Mouse (Mus musculus): ENCODE results near the gene Anln. TPM values are rescaled to one million over a fixed set of nuclear protein-coding genes. Genes with fewer than 3 reads are reported as not detected.
A peak's percentile ranks its signal among the peaks of the same experiment; 100 is the strongest.

The Anln gene
- 40.9 and 45.8 TPM in 2 replicates for polyA plus RNA-seq (2014; fragmentation: Nextera tagmentation; extraction: Ambion mirVana)

DNA sequence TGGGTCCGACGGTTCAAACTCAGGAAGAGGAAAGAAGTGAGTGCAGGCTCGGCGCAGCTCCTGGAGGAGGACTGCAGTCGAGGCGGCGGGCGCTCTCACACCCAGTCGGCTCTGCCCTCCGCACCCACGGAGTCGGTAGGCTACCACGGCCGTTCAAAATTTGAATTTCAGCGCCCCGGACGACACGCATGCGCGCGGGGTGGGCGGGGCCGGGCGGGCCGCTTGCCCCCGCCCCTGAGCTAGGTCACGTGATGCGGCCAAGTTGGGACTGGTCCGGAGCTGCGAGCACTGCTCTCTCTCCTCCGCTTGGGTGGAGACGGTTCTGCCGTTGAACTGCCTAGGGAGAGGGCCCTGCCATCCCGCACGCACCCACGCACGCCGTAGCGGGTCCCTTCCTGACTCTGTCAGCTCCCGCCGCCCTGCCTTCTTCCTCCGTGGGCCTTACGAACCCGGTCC lies at the start of gene Anln:
Gene Anln, minus strand, starts transcription at position 168 of the 456 bp plus-strand sequence.
- DNase-seq (ENCODE audit: low spot score, missing footprints) (peak; percentile 100), ATAC-seq (ENCODE audit: low FRiP score) (peak; percentile 97)
- H3K4me1 ChIP-seq (ENCODE audit: control insufficient read depth, insufficient read depth, low read length), result peaks cover 9% of the 10 kb centered on the region
- H3K27ac ChIP-seq (ENCODE audit: low read depth, low read length), result peak within 1 kb of the TSS; percentile 85
- 0% methylated on average over 43 of the region's 44 CpGs for WGBS
- H3K27me3 ChIP-seq (ENCODE audit: control insufficient read depth, insufficient read depth, low read length), result no peaks in the 10 kb centered on the region
- peak within 1 kb of the TSS; percentile 71 for H3K4me2 ChIP-seq
- H3K9me3 ChIP-seq (ENCODE audit: control insufficient read depth, low read length), result no peaks in the 10 kb centered on the region
- H3K9ac ChIP-seq (ENCODE audit: low read length), result peak within 1 kb of the TSS; percentile 90
- H3K4me3 ChIP-seq (ENCODE audit: low read depth, low read length), result peak within 1 kb of the TSS; percentile 74
- H3K36me3 ChIP-seq (ENCODE audit: control insufficient read depth, insufficient read depth, low read length), result no peaks in the 10 kb centered on the region

GRCm38 (mm10) chr9:22434101-22434500 lies 45.1 kb upstream of the Anln start:
- H3K4me1 ChIP-seq (ENCODE audit: control insufficient read depth, insufficient read depth, low read length), result no peaks in the 10 kb centered on the region
- H3K36me3 ChIP-seq (ENCODE audit: control insufficient read depth, insufficient read depth, low read length), result no peaks in the 10 kb centered on the region
- no peaks in the 10 kb centered on the region for H3K9me3 ChIP-seq (ENCODE audit: control insufficient read depth, low read length)
- no peaks in the 10 kb centered on the region for H3K27me3 ChIP-seq (ENCODE audit: control insufficient read depth, insufficient read depth, low read length)
- DNase-seq (ENCODE audit: low spot score, missing footprints), result no peak
- WGBS, result 92% methylated on average over 2 of the region's 2 CpGs
- no peak overlapping the region for H3K4me2 ChIP-seq
- no peak overlapping the region for H3K4me3 ChIP-seq (ENCODE audit: low read depth, low read length)
- no peak overlapping the region for H3K27ac ChIP-seq (ENCODE audit: low read depth, low read length)
- H3K9ac ChIP-seq (ENCODE audit: low read length), result no peak overlapping the region
- ATAC-seq (ENCODE audit: low FRiP score), result no peak

GRCm38 (mm10) chr9:22433221-22433620 lies 44.2 kb upstream of the Anln start:
- H3K4me3 ChIP-seq (ENCODE audit: low read depth, low read length), result no peak overlapping the region
- no peak overlapping the region for H3K4me2 ChIP-seq
- no peak for DNase-seq (ENCODE audit: low spot score, missing footprints)
- no peak overlapping the region for H3K27ac ChIP-seq (ENCODE audit: low read depth, low read length)
- no peaks in the 10 kb centered on the region for H3K4me1 ChIP-seq (ENCODE audit: control insufficient read depth, insufficient read depth, low read length)
- ATAC-seq (ENCODE audit: low FRiP score), result no peak
- no peaks in the 10 kb centered on the region for H3K9me3 ChIP-seq (ENCODE audit: control insufficient read depth, low read length)
- H3K9ac ChIP-seq (ENCODE audit: low read length), result no peak overlapping the region
- H3K27me3 ChIP-seq (ENCODE audit: control insufficient read depth, insufficient read depth, low read length), result no peaks in the 10 kb centered on the region
- WGBS, result 76% methylated on average over 2 of the region's 2 CpGs
- H3K36me3 ChIP-seq (ENCODE audit: control insufficient read depth, insufficient read depth, low read length), result no peaks in the 10 kb centered on the region

DNA sequence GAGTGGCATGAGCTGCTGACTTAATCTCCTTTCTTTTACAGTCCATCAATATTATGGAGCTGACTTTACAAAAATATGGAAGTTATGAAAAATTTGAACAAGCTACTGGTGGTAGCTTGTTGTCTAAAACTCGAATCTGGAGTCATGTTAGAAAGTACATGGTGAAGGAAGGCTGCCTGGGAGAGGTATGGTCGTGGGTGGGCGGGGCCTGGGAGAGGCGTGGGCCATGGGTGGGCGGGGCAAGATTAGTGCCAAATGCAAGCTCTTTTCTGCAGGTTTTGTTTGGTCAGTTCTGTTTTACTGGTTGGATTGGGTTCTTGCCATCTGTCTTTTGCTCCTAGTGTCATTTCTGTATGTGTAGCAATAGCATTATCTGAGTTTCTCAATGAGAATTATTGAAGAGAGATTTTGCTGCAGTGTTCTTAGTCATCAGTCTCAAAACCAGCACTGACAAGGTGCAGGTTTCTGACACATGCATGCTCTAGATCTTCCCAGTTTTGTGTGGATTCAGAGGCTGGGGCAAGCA lies 41.4 kb upstream of the Anln start:
- no peak overlapping the region for H3K4me2 ChIP-seq
- 36% methylated on average over 5 of the region's 5 CpGs for WGBS
- DNase-seq (ENCODE audit: low spot score, missing footprints), result no peak

GRCm38 (mm10) chr9:22429533-22430241 lies 40.7 kb upstream of the Anln start:
- WGBS, result 61% methylated on average over 15 of the region's 15 CpGs
- H3K27me3 ChIP-seq (ENCODE audit: control insufficient read depth, insufficient read depth, low read length), result no peaks in the 10 kb centered on the region
- no peak for DNase-seq (ENCODE audit: low spot score, missing footprints)

More for the DNA sequence above, 41.4 kb upstream of the Anln start:
- H3K9me3 ChIP-seq (ENCODE audit: control insufficient read depth, low read length), result no peaks in the 10 kb centered on the region
- H3K27ac ChIP-seq (ENCODE audit: low read depth, low read length), result no peak overlapping the region
- no peak overlapping the region for H3K4me3 ChIP-seq (ENCODE audit: low read depth, low read length)
- no peak for ATAC-seq (ENCODE audit: low FRiP score)
- 0 out of 2 replicates have a peak, but pooled peaks cover 3% of the 10 kb centered on the region for H3K4me1 ChIP-seq (ENCODE audit: control insufficient read depth, insufficient read depth, low read length)
- no peak overlapping the region for H3K9ac ChIP-seq (ENCODE audit: low read length)
- no peaks in the 10 kb centered on the region for H3K36me3 ChIP-seq (ENCODE audit: control insufficient read depth, insufficient read depth, low read length)
- no peaks in the 10 kb centered on the region for H3K27me3 ChIP-seq (ENCODE audit: control insufficient read depth, insufficient read depth, low read length)

DNA sequence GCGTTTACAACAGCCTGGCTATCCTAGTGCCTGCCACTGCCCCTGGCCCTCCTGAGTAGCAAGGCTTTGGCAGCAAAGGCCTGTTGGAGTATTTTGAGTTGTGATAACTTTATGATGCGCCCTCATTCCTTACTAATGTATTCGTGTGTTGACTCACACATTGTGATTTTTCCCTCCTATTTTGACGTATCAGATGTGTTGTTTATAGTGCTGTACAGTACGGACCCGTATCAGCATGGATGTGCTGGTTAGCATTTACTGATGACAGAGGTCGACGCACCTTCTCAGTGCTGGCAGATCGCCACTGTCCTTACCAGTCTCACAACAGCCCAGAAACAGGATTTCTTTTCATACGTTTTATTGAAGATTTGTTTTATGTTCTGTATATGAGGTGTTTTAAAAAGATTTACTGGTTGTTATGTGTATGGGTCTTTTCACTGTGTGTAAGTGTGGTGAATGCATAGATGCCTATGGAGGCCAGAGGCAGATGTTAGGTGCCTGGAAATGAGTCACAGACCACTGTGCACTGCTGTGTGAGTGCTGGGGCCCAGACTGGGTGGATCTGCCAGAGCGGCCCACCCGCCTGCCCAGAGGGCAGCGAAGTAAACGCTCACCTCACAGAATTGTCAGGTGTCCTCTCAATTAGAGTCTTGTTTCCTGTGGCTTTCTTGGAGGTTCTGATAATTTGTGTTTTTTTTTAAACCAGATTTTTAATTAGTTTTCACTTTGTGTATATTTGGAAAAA lies 39.9 kb upstream of the Anln start:
- no peaks in the 10 kb centered on the region for H3K27me3 ChIP-seq (ENCODE audit: control insufficient read depth, insufficient read depth, low read length)
- 0 out of 2 replicates have a peak, but pooled peaks cover 3% of the 10 kb centered on the region for H3K4me1 ChIP-seq (ENCODE audit: control insufficient read depth, insufficient read depth, low read length)
- 81% methylated on average over 14 of the region's 14 CpGs for WGBS
- H3K27ac ChIP-seq (ENCODE audit: low read depth, low read length), result no peak overlapping the region
- no peak for DNase-seq (ENCODE audit: low spot score, missing footprints)
- H3K9me3 ChIP-seq (ENCODE audit: control insufficient read depth, low read length), result no peaks in the 10 kb centered on the region
- ATAC-seq (ENCODE audit: low FRiP score), result no peak
- H3K4me2 ChIP-seq, result no peak overlapping the region
- H3K4me3 ChIP-seq (ENCODE audit: low read depth, low read length), result no peak overlapping the region
- H3K9ac ChIP-seq (ENCODE audit: low read length), result no peak overlapping the region
- H3K36me3 ChIP-seq (ENCODE audit: control insufficient read depth, insufficient read depth, low read length), result no peaks in the 10 kb centered on the region

More at GRCm38 (mm10) chr9:22429533-22430241, 40.7 kb upstream of the Anln start:
- no peak overlapping the region for H3K9ac ChIP-seq (ENCODE audit: low read length)
- 0 out of 2 replicates have a peak, but pooled peaks cover 3% of the 10 kb centered on the region for H3K4me1 ChIP-seq (ENCODE audit: control insufficient read depth, insufficient read depth, low read length)
- no peaks in the 10 kb centered on the region for H3K9me3 ChIP-seq (ENCODE audit: control insufficient read depth, low read length)
- no peak overlapping the region for H3K4me3 ChIP-seq (ENCODE audit: low read depth, low read length)
- no peaks in the 10 kb centered on the region for H3K36me3 ChIP-seq (ENCODE audit: control insufficient read depth, insufficient read depth, low read length)
- no peak overlapping the region for H3K4me2 ChIP-seq
- no peak overlapping the region for H3K27ac ChIP-seq (ENCODE audit: low read depth, low read length)
- no peak for ATAC-seq (ENCODE audit: low FRiP score)

GRCm38 (mm10) chr9:22428028-22428665 lies 39.2 kb upstream of the Anln start:
- Histone ChIP-seq H3K4me3 (ENCODE audit: low read depth, low read length) (no peak overlapping the region), H3K36me3 (ENCODE audit: control insufficient read depth, insufficient read depth, low read length) (no peaks in the 10 kb centered on the region), H3K27me3 (ENCODE audit: control insufficient read depth, insufficient read depth, low read length) (no peaks in the 10 kb centered on the region), H3K27ac (ENCODE audit: low read depth, low read length) (no peak overlapping the region), H3K9me3 (ENCODE audit: control insufficient read depth, low read length) (no peaks in the 10 kb centered on the region), H3K4me1 (ENCODE audit: control insufficient read depth, insufficient read depth, low read length) (0 out of 2 replicates have a peak, but pooled peaks cover 3% of the 10 kb centered on the region), H3K9ac (ENCODE audit: low read length) (no peak overlapping the region), H3K4me2 (no peak overlapping the region)
- WGBS, result 45% methylated on average over 1 of the region's 4 CpGs
- ATAC-seq (ENCODE audit: low FRiP score) (no peak), DNase-seq (ENCODE audit: low spot score, missing footprints) (no peak)

- ATAC-seq (ENCODE audit: low FRiP score) (no peak), DNase-seq (ENCODE audit: low spot score, missing footprints) (no peak)
- H3K4me2 ChIP-seq, result no peak overlapping the region
- no peak overlapping the region for H3K4me3 ChIP-seq (ENCODE audit: low read depth, low read length)
- H3K36me3 ChIP-seq (ENCODE audit: control insufficient read depth, insufficient read depth, low read length), result no peaks in the 10 kb centered on the region
- no peak overlapping the region for H3K9ac ChIP-seq (ENCODE audit: low read length)
- 95% methylated on average over 4 of the region's 4 CpGs for WGBS
- H3K27ac ChIP-seq (ENCODE audit: low read depth, low read length), result no peak overlapping the region
- H3K9me3 ChIP-seq (ENCODE audit: control insufficient read depth, low read length), result no peaks in the 10 kb centered on the region
- no peaks in the 10 kb centered on the region for H3K27me3 ChIP-seq (ENCODE audit: control insufficient read depth, insufficient read depth, low read length)
- peaks cover 3% of the 10 kb centered on the region; the same call in 1 of the 2 replicates for H3K4me1 ChIP-seq (ENCODE audit: control insufficient read depth, insufficient read depth, low read length)
Measured at GRCm38 (mm10) chr9:22424719-22425118, 35.7 kb upstream of the Anln start.
